Mouse (Mus musculus) cortical plate, adult 2 months (tissue): ENCODE results near the gene Lmntd1.

Experiments used
- CTCF ChIP-seq: fragments of 200-500 bp; IDR thresholded peaks from 2 replicates; pipeline ENCODE4 v1.5.1; 2011; ENCODE audit warnings: mild to moderate bottlenecking, control low read depth, low read length; ENCODE audit not compliant: insufficient read depth; ENCODE audit errors: extremely low read depth
- POLR2A ChIP-seq: fragments of 200-500 bp; IDR thresholded peaks from 2 replicates; pipeline ENCODE4 v1.6.1; 2011; ENCODE audit warnings: mild to moderate bottlenecking, low read length, control low read depth; ENCODE audit not compliant: insufficient read depth; ENCODE audit errors: extremely low read depth

GRCm38 (mm10) chr6:145630269-145630668 lies 16.1 kb upstream of the Lmntd1 start:
- TF ChIP-seq CTCF (no peak), POLR2A (no peak)
